ENCODE assay signal across 12 mouse cellular contexts in the genomic region with DNA sequence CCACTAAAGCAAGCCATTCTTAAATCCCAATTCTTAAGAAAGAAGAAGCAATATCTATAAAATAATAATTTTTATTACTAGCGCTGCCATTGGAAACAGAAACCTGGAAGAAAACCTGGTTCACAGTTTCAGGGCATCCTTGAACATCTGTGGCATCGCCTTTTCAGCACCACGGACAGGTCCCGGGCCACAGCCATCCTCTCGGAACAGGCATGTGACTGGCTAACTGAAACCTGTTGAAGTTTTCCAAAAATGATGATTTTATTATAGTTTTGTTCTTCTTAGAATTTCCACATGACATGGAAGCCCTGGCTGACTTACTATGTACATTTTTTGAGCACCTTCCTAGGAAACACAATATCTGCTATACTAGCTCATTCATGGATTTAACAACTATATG. TPM values are rescaled to one million over a fixed set of nuclear protein-coding genes. Genes with fewer than 3 reads are reported as not detected.
DNase-seq lines count a peak whose midpoint lies in the region; ATAC-seq lines count a peak whose summit lies in the region.
"Had no signal": no experiment of that assay in that cellular context is flagged by ENCODE, and none has a peak within 500 bp of the region (broad histone marks: within the 10 kb centered on the region; RNA-seq: fewer than 3 reads in every experiment).

No protein-coding gene starts in this region.

- H3K4me3 ChIP-seq in embryonic facial prominence, embryonic 14.5 days (ENCODE audit: low read depth, low read length): no peak overlapping the region
- H3K4me3 ChIP-seq: heart, embryonic 15.5 days; liver, embryonic 13.5 days had no signal

- WGBS in embryonic facial prominence, embryonic 14.5 days: 14% methylated on average over 5 of the region's 5 CpGs

- H3K4me1 ChIP-seq in embryonic facial prominence, embryonic 14.5 days (ENCODE audit: control insufficient read depth, insufficient read depth, low read length): peaks cover 3% of the 10 kb centered on the region; the same call in 1 of the 2 replicates
- H3K4me1 ChIP-seq: heart, embryonic 15.5 days had no signal

- H3K9ac ChIP-seq in embryonic facial prominence, embryonic 14.5 days (ENCODE audit: low read depth, low read length): no peak overlapping the region
- H3K9ac ChIP-seq: heart, embryonic 15.5 days; liver, embryonic 13.5 days had no signal

- no peak for ATAC-seq in embryonic facial prominence, embryonic 14.5 days (ENCODE audit: low read depth)

- DNase-seq in gastrocnemius, postnatal 10 days: peak; percentile 66
- DNase-seq in gastrocnemius, postnatal 36 days: no peak
- peak; percentile 82 for DNase-seq in testis, postnatal 10 days (ENCODE audit: low spot score)
- no peak for DNase-seq in testis, postnatal 14 days (ENCODE audit: low spot score)
- peak; percentile 63 for DNase-seq in embryonic facial prominence, embryonic 14.5 days (ENCODE audit: low spot score)
- DNase-seq in retina, postnatal 1 day: peak; percentile 34
- no peak for DNase-seq in left cerebral cortex, postnatal 25 days (ENCODE audit: low spot score in 2 of 2)
- no peak for DNase-seq in c-Kit-positive CD71-positive TER-119-positive erythroid progenitor cells, embryonic 14.5 days (ENCODE audit: low spot score)
- DNase-seq: cerebellum, postnatal 14 days; liver, embryonic 13.5 days had no signal

- H3K36me3 ChIP-seq in embryonic facial prominence, embryonic 14.5 days (ENCODE audit: control insufficient read depth, insufficient read depth, low read length): no peaks in the 10 kb centered on the region
- H3K36me3 ChIP-seq: G1E; heart, embryonic 15.5 days had no signal

- no peaks in the 10 kb centered on the region for H3K27me3 ChIP-seq in embryonic facial prominence, embryonic 14.5 days (replicated peaks; ENCODE audit: control insufficient read depth, insufficient read depth, low read length)
- H3K27me3 ChIP-seq: heart, embryonic 15.5 days; liver, embryonic 13.5 days had no signal

- no peak overlapping the region for H3K4me2 ChIP-seq in embryonic facial prominence, embryonic 14.5 days (ENCODE audit: low read depth, low read length)
- H3K4me2 ChIP-seq: heart, embryonic 15.5 days; liver, embryonic 13.5 days had no signal

- no peaks in the 10 kb centered on the region for H3K9me3 ChIP-seq in embryonic facial prominence, embryonic 14.5 days (ENCODE audit: control insufficient read depth, low read length)
- H3K9me3 ChIP-seq: heart, embryonic 15.5 days; liver, embryonic 13.5 days had no signal

- no peak overlapping the region for H3K27ac ChIP-seq in embryonic facial prominence, embryonic 14.5 days (replicated peaks; ENCODE audit: low read depth, low read length)
- H3K27ac ChIP-seq: heart, embryonic 15.5 days; liver, embryonic 13.5 days had no signal

- intact Hi-C loops in gastrocnemius, postnatal 36 days (cut with DNase I): no loop called here
- intact Hi-C loops in left cerebral cortex, postnatal 25 days (cut with DNase I): loop anchor here (1.0 kb wide), 1 partner anchor 62 kb away; no protein-coding TSS in a partner anchor

RNA-seq across cellular contexts. Expression of a gene that starts 24.5 kb away (rescaled TPM):
- total RNA-seq in gastrocnemius, postnatal 10 days (2021): 10 to 100 TPM; 19.5 to 22.9 TPM
- 10 to 100 TPM; 17.7 to 20.7 TPM for total RNA-seq in gastrocnemius, postnatal 36 days (2021)
- polyA plus RNA-seq in embryonic facial prominence, embryonic 14.5 days (2014; fragmentation: Nextera tagmentation; extraction: Ambion mirVana): 39.7 and 41.3 TPM in 2 replicates
- 10 to 100 TPM; 21.2 to 23.3 TPM for total RNA-seq in left cerebral cortex, postnatal 25 days (2021)

RNA-seq across cellular contexts. Expression of a gene that starts 26.4 kb away (rescaled TPM):
- 1 to 10 TPM; 2.3 to 3.6 TPM for total RNA-seq in gastrocnemius, postnatal 10 days (2021)
- total RNA-seq in gastrocnemius, postnatal 36 days (2021): 1 to 10 TPM in 1 of 2 experiments, under 1 TPM in 1; 0.91 to 1.4 TPM
- polyA plus RNA-seq in embryonic facial prominence, embryonic 14.5 days (2014; fragmentation: Nextera tagmentation; extraction: Ambion mirVana): 20.1 and 23.5 TPM in 2 replicates
- 10 to 100 TPM; 32.3 to 38.7 TPM for total RNA-seq in left cerebral cortex, postnatal 25 days (2021)
- total RNA-seq: G1E had no signal
- polyA plus RNA-seq: G1E had no signal

Comparison
In these comparisons a context has a peak if more than half of its experiments do, and no peak if none do; other contexts are left out.
1. DNase-seq: peak in gastrocnemius, postnatal 10 days (single experiment), testis, postnatal 10 days (single experiment), embryonic facial prominence, embryonic 14.5 days (single experiment) and retina, postnatal 1 day (single experiment); none in gastrocnemius, postnatal 36 days (0 of 2), testis, postnatal 14 days (single experiment), left cerebral cortex, postnatal 25 days (0 of 2) and c-Kit-positive CD71-positive TER-119-positive erythroid progenitor cells, embryonic 14.5 days (single experiment).
2. RNA of a gene that starts 26.4 kb away (total RNA-seq): 32.3 to 38.7 TPM in left cerebral cortex, postnatal 25 days; 2.3 to 3.6 TPM in gastrocnemius, postnatal 10 days and 0.91 to 1.4 TPM in gastrocnemius, postnatal 36 days; every median in the first group is over 4 times any median in the second.